Mouse (Mus musculus) hindbrain, postnatal 0 days (tissue): ENCODE measurements at regions not wholly inside any gene's neighbourhood (a gene's known extent, or its start where the extent isn't known, plus 50 kb on each side); places are given as distances from the start of the nearest gene placed in this dataset.

Experiments used
- ATAC-seq: fragments of 200-750 bp; cut with Nextera tagmentation; 2 replicates; pipeline ENCODE4 v1.8.0; 2017; ENCODE audit warnings: mild to moderate bottlenecking, moderate TSS enrichment, moderate library complexity
- DNase-seq: peaks from one replicate; pipeline ENCODE4 v3.0.0-alpha.2; 2015; ENCODE audit warnings: low spot score
- H3K27ac ChIP-seq: fragments of 300-500 bp; sonication (generic); 2 replicates; pipeline ENCODE4 v1.5.1; 2014; ENCODE audit warnings: mild to moderate bottlenecking
- H3K27me3 ChIP-seq: fragments of 300-500 bp; sonication (generic); 2 replicates; pipeline ENCODE4 v1.6.1; 2014; ENCODE audit warnings: low read length, mixed read lengths; ENCODE audit not compliant: insufficient read depth
- H3K36me3 ChIP-seq: fragments of 300-500 bp; sonication (generic); 2 replicates; pipeline ENCODE4 v1.6.1; 2014; ENCODE audit warnings: low read length, mixed read lengths; ENCODE audit not compliant: insufficient read depth
- H3K4me1 ChIP-seq: fragments of 300-500 bp; sonication (generic); 2 replicates; pipeline ENCODE4 v1.6.1; 2014; ENCODE audit warnings: antibody characterized with exemption, low read length, mixed read lengths; ENCODE audit not compliant: insufficient read depth
- H3K4me2 ChIP-seq: fragments of 300-500 bp; sonication (generic); 2 replicates; pipeline ENCODE4 v1.6.1; 2014; ENCODE audit warnings: low read depth, mild to moderate bottlenecking, low read length, moderate library complexity, mixed read lengths
- H3K4me3 ChIP-seq: fragments of 300-500 bp; sonication (generic); 2 replicates; pipeline ENCODE4 v1.5.1; 2014; ENCODE audit warnings: low read length
- H3K9ac ChIP-seq: fragments of 300-500 bp; sonication (generic); replicated peaks from 2 replicates; pipeline ENCODE4 v1.6.1; 2014; ENCODE audit warnings: mild to moderate bottlenecking, low read length, moderate library complexity, mixed read lengths
- H3K9me3 ChIP-seq: fragments of 300-500 bp; sonication (generic); 2 replicates; pipeline ENCODE4 v1.6.1; 2016; ENCODE audit warnings: low read length, mixed read lengths
- CTCF ChIP-seq: IDR thresholded peaks from 2 replicates; pipeline ENCODE4 v1.5.1; 2016; ENCODE audit warnings: antibody characterized with exemption, control low read depth, low read depth
- WGBS: fragments of 180-500 bp; shearing (Covaris S2); extraction: QIAGEN DNeasy Blood & Tissue Kit; methylation state at CpG from one replicate; pipeline ENCODE4 v1.1.7; 2014; 5-methylcytosine and 5-hydroxymethylcytosine counted together

GRCm38 (mm10) chr6:100176914-100177560 lies 110.2 kb downstream of the Rybp start:
- ATAC-seq (no peak), DNase-seq (no peak)
- H3K36me3 ChIP-seq, result no peaks in the 10 kb centered on the region
- no peak overlapping the region for H3K4me3 ChIP-seq
- no peak overlapping the region for H3K27ac ChIP-seq
- WGBS, result 69% methylated on average over 11 of the region's 11 CpGs
- H3K27me3 ChIP-seq, result peaks cover 11% of the 10 kb centered on the region; the same call in 1 of the 2 replicates
- no peaks in the 10 kb centered on the region for H3K4me1 ChIP-seq
- H3K9ac ChIP-seq, result no peak overlapping the region
- no peak overlapping the region for H3K4me2 ChIP-seq
- no peak for TF ChIP-seq CTCF
- no peaks in the 10 kb centered on the region; the same call in 1 of the 2 replicates for H3K9me3 ChIP-seq

- Histone ChIP-seq H3K4me2 (peak overlapping the region; percentile 40), H3K27me3 (0 out of 2 replicates have a peak, but pooled peaks cover 5% of the 10 kb centered on the region), H3K9ac (peak overlapping the region; percentile 25; the same call in 1 of the 2 replicates), H3K27ac (no peak overlapping the region), H3K4me1 (no peaks in the 10 kb centered on the region), H3K9me3 (no peaks in the 10 kb centered on the region; the same call in 1 of the 2 replicates), H3K36me3 (no peaks in the 10 kb centered on the region), H3K4me3 (no peak overlapping the region)
- ATAC-seq, result no peak; the same call in 1 of the 2 replicates
- no peak for TF ChIP-seq CTCF
- WGBS, result 8% methylated on average over 22 of the region's 22 CpGs
- peak; percentile 61 for DNase-seq
Observed at GRCm38 (mm10) chr6:100170711-100171348, 116.5 kb downstream of the Rybp start.

GRCm38 (mm10) chr6:100167321-100167720 lies 120.0 kb downstream of the Rybp start:
- Histone ChIP-seq H3K36me3 (no peaks in the 10 kb centered on the region), H3K27ac (no peak overlapping the region), H3K9me3 (no peaks in the 10 kb centered on the region), H3K4me2 (no peak overlapping the region), H3K9ac (no peak overlapping the region), H3K4me1 (peaks cover 10% of the 10 kb centered on the region), H3K4me3 (no peak overlapping the region), H3K27me3 (no peaks in the 10 kb centered on the region)
- TF ChIP-seq CTCF, result no peak
- ATAC-seq (no peak), DNase-seq (no peak)
- WGBS, result 62% methylated on average over 5 of the region's 5 CpGs

GRCm38 (mm10) chr6:100165746-100166145 lies 121.5 kb downstream of the Rybp start:
- Histone ChIP-seq H3K9ac (no peak overlapping the region), H3K4me3 (no peak overlapping the region), H3K4me2 (no peak overlapping the region), H3K4me1 (peaks cover 10% of the 10 kb centered on the region), H3K27ac (no peak overlapping the region), H3K27me3 (0 out of 2 replicates have a peak, but pooled peaks cover 3% of the 10 kb centered on the region), H3K9me3 (no peaks in the 10 kb centered on the region), H3K36me3 (no peaks in the 10 kb centered on the region)
- 90% methylated on average over 3 of the region's 3 CpGs for WGBS
- no peak for DNase-seq
- no peak for ATAC-seq
- no peak for TF ChIP-seq CTCF

- Histone ChIP-seq H3K27me3 (peaks cover 3% of the 10 kb centered on the region; the same call in 1 of the 2 replicates), H3K9me3 (no peaks in the 10 kb centered on the region), H3K27ac (no peak overlapping the region), H3K36me3 (no peaks in the 10 kb centered on the region), H3K4me3 (no peak overlapping the region), H3K4me1 (peaks cover 10% of the 10 kb centered on the region), H3K9ac (no peak overlapping the region), H3K4me2 (no peak overlapping the region)
- 31% methylated on average over 4 of the region's 4 CpGs for WGBS
- no peak for TF ChIP-seq CTCF
- ATAC-seq (no peak), DNase-seq (no peak)
Observed at GRCm38 (mm10) chr6:100164162-100164561, 123.1 kb downstream of the Rybp start.

- H3K4me2 ChIP-seq, result peak overlapping the region; percentile 40
- no peak for DNase-seq
- 37% methylated on average over 5 of the region's 5 CpGs for WGBS
- H3K9ac ChIP-seq, result no peak overlapping the region
- no peaks in the 10 kb centered on the region for H3K9me3 ChIP-seq
- no peak overlapping the region for H3K27ac ChIP-seq
- TF ChIP-seq CTCF, result no peak
- no peak for ATAC-seq
- peaks cover 3% of the 10 kb centered on the region; the same call in 1 of the 2 replicates for H3K27me3 ChIP-seq
- H3K36me3 ChIP-seq, result no peaks in the 10 kb centered on the region
- peaks cover 10% of the 10 kb centered on the region for H3K4me1 ChIP-seq
- H3K4me3 ChIP-seq, result no peak overlapping the region
Observed at GRCm38 (mm10) chr6:100163814-100164130, 123.5 kb downstream of the Rybp start.
